Mouse (Mus musculus): Measurements from ENCODE around the gene Il16.

The Il16 gene

DNA sequence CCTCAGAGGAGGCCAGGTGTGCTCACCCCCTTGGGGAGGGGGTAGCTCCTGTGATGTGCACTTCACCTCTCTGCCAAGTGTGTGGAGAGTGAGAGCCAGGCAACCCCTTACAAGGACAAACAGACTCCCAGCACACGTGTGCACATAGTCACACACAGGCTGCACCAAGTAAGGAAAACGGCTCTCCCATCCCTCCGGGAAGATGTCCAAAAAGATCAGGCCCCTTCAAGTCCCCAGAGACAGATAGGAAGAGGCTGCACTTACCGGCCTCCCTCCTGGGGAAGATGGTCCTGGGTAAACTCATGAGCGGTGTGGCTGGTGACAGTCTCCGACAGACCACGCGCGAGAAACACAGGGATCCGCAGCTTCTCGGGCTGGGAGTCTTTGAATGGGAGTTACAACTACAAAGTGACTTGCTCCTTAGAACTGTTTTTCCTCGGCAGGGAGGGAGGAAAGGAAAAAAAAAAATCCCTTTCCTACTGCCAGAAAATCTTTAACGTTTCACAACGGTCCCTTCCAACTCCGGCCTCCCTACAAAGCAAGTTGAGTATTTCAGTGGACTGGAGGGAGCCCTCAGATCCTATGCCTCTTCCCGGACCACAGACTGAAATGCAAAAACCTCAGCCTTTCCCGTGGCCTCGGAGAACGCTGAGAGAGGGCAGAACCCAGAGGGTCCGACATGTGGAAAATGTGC is at the start of gene Il16:
Gene Il16, minus strand, starts transcription at position 314 of the 694 bp plus-strand sequence.
- peak; percentile 95 for DNase-seq

DNA sequence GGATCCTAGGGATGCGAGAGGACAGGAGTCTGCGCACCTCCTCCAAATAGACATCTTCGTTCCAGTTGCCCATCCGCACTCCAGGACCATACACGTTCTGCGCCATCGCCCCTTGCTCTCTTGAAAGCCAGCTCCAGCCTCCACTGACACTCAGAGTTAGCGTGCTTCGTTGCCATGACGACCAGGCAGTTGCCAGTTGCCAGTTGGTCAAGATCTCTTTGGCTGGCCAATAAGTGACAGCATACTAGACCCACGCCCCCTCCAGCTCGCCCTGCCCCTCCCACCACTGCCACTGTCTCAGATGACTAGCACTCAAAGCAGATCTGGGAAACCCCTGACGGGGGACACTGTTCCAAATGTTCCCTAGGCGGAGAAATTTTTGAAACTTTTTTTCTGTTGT is 49.2 kb upstream of the Il16 start, which contains the start of gene Cfap161:
Gene Cfap161, minus strand, starts transcription at position 176 of the 400 bp plus-strand sequence.
- DNase-seq: no peak

GRCm38 (mm10) chr7:83794006-83794683 is 48.6 kb upstream of the Il16 start:
- DNase-seq: no peak

DNA sequence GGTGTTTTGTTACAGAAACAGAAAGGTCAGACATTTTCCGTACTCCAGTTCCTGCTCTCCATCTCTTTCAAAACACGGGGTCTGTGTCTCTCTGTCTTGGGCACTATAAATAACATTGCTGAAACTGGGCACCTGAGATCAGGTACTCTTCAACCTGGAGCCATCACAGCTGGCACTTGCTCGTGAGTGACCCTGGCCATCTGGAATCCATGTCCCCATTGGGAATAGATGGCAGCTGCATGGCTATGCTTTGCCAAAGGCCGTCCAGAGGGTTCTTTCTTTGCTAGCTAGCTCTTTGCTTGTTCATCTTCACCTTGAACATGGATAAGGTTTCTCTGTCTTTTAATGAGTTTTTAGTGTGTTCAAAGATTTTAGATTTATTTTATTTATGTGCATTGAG is 35.4 kb upstream of the Il16 start:
- no peak for DNase-seq

DNA sequence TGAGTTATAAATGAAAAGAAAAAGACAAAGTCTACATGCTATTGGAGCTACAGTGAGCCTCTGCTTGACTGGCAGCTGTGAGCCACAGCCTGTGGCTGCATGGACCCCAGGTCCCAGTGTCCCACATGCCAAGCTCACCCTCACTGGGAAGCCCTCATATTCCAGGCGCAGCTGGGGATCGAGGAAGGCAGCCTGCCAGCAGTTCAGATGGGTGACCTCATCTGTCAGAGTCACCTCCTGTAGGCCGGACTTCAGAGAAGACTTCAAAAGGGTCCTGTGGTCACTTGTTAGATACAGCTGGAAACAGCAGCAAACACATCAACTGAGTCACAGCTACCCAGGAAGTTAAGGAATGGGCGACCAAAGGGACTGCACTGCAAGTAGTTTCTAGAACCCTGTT is 34.5 kb upstream of the Il16 start:
- peak; percentile 74 for DNase-seq

DNA sequence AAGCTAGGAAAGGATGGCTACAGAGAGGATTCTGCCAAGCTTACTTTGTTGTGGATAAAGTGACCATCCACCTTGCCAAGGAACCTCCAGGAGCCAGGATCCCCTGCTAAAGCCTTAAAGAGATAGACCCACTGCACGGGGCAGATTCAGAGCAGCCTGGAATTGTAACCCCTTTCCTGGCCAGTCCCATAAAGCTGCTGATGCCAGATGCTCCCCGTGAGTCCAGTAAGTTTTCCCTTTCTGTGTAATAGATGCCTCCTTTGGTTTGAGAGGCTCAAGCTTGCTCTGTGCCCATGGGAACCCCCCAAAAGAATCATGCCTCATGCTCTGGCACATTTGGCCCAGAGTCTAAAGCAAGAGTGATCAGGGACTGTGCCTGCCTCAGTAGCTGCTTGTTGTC is 33.5 kb upstream of the Il16 start:
- peak; percentile 54 for DNase-seq

DNA sequence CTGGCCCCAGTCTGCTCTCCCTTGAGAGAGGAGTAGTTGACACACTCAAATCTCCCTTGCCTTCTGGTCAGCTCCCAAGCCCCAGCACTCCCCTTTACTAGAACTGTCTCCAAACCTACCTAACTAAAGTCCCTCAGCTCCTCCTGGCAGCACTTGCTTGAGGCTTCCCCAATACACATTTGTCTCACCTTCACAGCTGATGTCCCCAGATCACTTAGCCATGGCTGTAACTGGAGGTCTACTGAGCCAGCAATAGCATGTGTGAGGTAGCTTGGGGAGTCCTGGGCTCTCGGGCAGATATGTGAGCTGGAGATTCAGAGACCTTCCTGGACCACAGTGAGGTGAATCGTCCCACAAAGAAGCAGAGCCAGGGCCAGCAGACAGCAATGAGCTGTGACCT is 33.0 kb upstream of the Il16 start:
- DNase-seq: peak; percentile 55

DNA sequence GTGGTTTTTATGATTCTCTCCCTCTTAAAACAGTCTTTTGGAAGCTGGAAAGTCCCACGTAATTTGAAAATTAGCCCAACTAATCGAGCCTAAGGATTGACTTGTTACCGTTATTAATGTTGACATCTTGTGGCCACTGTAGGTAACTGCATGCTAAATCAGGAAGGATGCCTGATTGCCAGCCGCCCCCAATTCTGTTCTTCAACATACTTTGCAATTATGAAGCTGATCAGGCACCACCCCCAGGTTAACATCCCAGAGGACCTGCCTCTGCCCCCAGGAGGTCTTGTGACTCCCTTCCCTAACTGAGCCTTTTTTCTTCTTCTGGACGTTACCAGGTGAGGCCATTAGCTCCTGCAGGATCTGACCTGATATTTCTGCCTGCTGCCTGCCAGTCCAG is 29.2 kb upstream of the Il16 start:
- DNase-seq: peak; percentile 91

GRCm38 (mm10) chr7:83763674-83764073 is 18.1 kb upstream of the Il16 start:
- peak; percentile 94 for DNase-seq

DNA sequence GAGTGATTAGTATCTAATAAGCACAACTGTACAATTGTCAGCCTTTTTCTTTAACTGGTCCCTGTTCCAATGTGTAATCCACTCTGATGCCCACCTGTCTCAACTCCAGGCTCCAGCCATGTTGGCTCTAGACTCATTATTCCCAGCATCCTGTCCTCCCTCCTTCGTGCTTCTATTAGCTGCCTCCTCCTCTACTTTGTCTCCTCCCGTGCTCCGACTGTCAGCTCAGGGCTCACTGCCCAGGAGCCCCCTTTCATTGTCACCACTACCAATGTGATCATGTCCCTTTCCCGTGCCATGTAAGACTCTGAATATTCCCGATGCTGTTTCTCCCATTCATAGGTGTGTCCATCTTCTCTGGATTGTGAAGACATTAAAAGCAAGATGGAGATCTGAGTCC is 16.8 kb upstream of the Il16 start:
- no peak for DNase-seq

GRCm38 (mm10) chr7:83751055-83751454 is 5.5 kb upstream of the Il16 start:
- peak; percentile 15 for DNase-seq

DNA sequence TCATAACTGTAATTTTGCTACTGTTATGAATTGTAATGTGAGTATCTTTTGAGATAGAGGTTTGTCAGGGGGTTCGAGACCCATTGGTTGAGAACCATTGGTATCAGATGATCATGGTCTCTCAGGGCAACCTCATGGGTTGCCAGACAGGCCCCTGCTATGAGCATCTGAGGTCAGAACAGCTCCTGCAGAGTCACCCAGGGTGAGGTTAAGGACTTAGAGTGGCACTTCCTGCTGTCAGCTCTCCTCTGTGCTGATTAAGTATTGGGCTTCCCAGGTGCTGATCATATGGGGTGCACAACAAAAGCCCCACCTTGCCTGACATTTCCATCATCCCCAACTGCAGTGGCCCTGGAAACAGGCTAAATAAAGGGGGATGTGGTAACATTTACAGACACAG is 2.9 kb upstream of the Il16 start:
- DNase-seq: peak; percentile 59

GRCm38 (mm10) chr7:83746107-83746687 is 671 bp upstream of the Il16 start:
- peak; percentile 93 for DNase-seq

DNA sequence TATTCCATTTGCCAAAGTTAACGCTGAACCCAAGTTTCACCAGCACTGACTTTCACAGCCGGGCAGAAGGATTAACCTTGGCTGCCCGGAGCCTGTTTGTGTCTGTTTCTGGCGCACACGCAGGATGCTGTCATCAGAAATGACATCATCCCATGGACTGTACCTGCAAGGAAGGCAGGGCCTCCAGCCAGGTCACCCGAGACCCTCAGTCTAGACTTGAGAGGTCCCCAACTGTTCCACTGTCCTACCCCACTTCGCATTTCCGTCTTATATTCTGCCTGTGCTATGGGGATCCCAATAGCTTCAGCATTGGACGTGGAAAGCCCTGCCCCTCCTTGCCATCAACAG is 487 bp downstream of the Il16 start:
- peak; percentile 94 for DNase-seq

DNA sequence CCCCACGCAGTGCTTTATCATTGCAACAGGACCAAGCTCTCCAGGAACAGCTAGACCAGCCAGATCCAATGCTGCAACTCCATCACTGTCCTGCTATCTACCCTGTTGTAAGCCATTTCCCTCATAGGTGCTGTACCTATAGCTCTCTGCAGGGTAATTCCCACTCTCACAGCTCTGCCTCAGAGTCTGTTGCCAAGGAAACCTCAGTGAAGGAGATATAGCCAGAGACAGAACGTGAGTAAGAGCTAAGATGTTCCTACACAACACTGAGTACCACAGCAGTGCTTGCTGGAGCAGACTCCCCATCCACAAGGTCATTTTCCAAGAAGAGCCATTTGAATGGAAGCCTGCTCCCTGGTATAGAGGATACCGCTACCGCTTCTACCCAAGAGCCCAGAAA is 1.3 kb downstream of the Il16 start:
- peak; percentile 83 for DNase-seq

- DNase-seq: peak; percentile 41
Observed at GRCm38 (mm10) chr7:83742690-83743089, 2.8 kb downstream of the Il16 start.

DNA sequence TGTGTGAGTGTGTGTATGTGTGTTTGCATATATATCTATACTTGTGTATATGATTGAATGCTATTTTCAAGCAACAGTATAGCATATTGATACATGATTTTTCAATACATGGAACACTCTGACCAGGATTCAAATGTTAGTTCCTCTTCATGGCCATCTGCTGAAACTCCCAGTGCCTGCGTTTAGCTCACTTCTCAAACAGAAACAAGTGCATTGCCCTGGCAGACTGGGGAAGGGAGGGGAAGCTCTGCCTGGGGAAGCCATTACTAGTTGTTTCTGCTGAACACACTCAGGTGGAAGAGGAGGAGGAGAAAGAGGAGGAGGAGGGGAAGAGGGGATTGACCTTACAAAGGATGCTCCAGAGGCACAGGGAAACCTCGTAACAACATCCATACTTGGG is 3.5 kb downstream of the Il16 start:
- peak; percentile 85 for DNase-seq

GRCm38 (mm10) chr7:83739680-83740310 is 5.7 kb downstream of the Il16 start:
- peak; percentile 93 for DNase-seq

DNA sequence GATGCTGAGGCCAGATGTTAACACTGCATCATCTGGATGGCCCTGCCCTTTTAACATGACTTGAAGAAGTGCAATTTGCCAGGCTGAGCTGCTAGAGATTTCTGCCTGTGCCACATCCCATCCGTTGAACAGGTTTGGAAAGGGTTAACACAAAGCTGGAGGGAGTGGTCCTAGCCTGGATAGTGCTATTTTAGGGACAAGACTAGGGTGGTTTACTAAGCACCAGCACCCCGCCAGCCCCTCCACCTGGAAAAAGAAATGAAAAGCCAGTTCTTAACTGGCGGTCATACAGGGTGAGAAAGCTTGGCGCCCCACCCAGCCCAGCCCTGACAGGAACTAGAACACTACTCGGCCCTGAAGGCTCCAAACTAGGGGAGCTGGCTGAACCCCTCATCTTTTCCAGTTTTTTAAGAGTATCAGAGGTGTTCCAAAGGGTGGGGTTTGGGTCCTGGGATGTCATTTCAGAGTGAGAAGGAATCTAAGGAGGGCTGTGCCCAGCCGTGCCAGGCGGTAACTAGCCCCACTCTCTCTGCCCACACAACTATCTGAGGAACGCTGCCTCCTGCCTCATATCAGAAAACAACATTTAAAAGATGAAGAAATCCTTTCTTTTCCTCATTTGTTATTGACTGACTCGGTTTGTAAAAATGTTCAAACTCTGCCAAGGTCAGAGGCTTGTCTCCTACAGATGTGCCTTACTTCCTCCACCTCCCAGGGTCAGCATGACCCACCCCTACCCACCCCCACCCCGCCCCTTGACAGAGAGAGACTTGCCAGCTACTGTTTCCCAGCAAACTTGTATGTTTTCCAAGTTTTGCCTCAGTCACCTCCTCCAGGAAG is 6.7 kb downstream of the Il16 start:
- peak; percentile 92 for DNase-seq

DNA sequence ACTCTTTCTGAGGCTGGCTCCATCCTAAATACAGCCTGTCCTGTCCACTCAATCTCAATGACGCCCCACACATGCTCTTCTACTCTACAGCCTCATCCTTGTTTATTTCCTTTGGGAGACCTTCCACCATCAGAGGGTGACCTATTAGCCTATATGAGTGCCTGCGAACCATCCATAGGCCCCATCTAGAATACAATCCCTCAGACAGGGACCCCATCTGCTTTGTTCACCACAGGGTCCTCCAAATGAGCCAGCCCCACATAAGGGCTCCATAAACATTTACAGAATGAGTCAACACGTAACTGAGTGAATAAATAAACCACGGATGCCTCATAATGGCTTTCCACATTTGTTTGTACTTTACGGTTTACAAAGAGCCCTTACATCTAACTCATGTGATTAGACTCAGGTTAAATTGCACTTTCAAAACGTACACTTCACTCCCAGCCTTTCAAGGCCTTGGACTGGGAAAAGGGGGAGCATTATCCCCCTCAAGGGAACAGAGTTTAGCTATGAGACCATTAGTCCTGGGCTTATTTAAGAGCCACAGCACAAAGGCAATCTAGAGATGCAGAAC is 7.5 kb downstream of the Il16 start:
- DNase-seq: peak; percentile 68

GRCm38 (mm10) chr7:83736341-83737115 is 9.0 kb downstream of the Il16 start:
- peak; percentile 75 for DNase-seq
